Mouse (Mus musculus) C2C12 (cell line): ENCODE measurements at regions not wholly inside any gene's neighbourhood (a gene's known extent, or its start where the extent isn't known, plus 50 kb on each side); places are given as distances from the start of the nearest gene placed in this dataset.

Experiments used
- CTCF ChIP-seq: IDR thresholded peaks from one replicate; pipeline ENCODE4 v1.5.1; 2011; ENCODE audit not compliant: control insufficient read depth, insufficient read depth, insufficient read length
- MAX ChIP-seq: IDR thresholded peaks from one replicate; pipeline ENCODE4 v1.6.1; 2011; ENCODE audit warnings: mild to moderate bottlenecking, control low read depth

- TF ChIP-seq CTCF (no peak), MAX (no peak)
These were observed 113.6 kb upstream of the Tsc22d2 start for GRCm38 (mm10) chr3:58300801-58301485.
